Mouse (Mus musculus): Measurements from ENCODE around the gene Phf1. TPM values are rescaled to one million over a fixed set of nuclear protein-coding genes. Genes with fewer than 3 reads are reported as not detected.

The Phf1 gene
- polyA plus RNA-seq, 1 experiment, result 7.8 TPM

DNA sequence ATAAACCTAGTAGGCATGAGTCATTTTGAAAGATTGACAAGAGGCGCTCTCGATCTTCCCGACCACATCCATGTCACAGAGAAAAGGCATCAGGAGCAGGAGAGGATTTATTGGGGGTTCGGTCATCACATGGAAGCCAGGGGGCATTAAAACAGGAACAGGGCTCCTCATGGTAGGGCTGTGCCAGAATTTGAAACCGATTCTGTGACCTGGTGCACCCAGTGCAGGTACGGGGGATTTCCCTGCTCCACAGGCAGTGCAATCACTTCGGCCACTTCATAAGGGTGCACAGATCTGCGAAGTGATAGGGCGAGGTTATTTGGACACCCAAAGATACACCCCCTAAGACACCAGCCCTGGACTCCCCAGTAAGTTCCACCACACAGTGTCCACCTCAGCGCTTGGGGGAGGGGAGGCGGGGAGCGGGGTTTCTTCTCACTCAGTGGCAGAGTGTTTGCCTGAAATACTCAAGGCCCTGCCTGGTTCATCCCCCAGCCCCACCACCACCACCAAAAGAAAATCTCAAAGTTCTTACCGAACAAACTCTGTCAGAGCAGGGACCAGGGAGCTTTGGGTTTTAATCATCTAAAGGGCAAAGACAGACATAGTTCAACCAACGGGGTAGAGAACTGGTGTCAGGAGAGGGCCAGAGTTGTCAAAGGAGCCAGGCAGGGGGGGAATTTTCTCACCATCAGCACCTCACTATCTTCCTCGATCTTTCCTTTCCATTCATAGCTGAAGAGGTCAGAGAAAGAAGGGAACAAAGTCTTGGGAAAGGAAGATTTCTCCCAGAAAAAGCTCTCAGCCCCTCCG lies 5.2 kb downstream of the Phf1 start:
- Histone ChIP-seq H3K27me3 (ENCODE audit: control insufficient read depth, insufficient read depth, low read length, poor library complexity, severe bottlenecking) (no peaks in the 10 kb centered on the region), H3K9me3 (replicated peaks; ENCODE audit: control insufficient read depth, insufficient read depth, low read length, poor library complexity, severe bottlenecking) (no peaks in the 10 kb centered on the region), H3K9ac (ENCODE audit: low read depth, poor library complexity, severe bottlenecking) (peak overlapping the region; percentile 71), H3K27ac (ENCODE audit: insufficient read depth, low read length) (peak overlapping the region; percentile 31; the same call in 1 of the 2 replicates), H3K4me3 (ENCODE audit: low read depth, low read length) (peak overlapping the region; percentile 77), H3K4me1 (ENCODE audit: control insufficient read depth, insufficient read depth, low read length) (no peaks in the 10 kb centered on the region), H3K36me3 (ENCODE audit: control insufficient read depth, insufficient read depth, low read length, poor library complexity, severe bottlenecking) (peaks cover 10% of the 10 kb centered on the region; the same call in 1 of the 2 replicates)
- no peak for TF ChIP-seq EP300 (IDR thresholded peaks at IDR 0.05; ENCODE audit: insufficient read depth, low read depth, low read length)
- TF ChIP-seq CTCF (IDR thresholded peaks at IDR 0.05; ENCODE audit: low read depth, low read length), result no peak
- TF ChIP-seq POLR2A (IDR thresholded peaks at IDR 0.05; ENCODE audit: insufficient read depth, low read length), result no peak

- peak overlapping the region; percentile 77 for H3K4me3 ChIP-seq (ENCODE audit: low read depth, low read length)
- H3K27ac ChIP-seq (ENCODE audit: insufficient read depth, low read length), result peak overlapping the region; percentile 31
- peaks cover 10% of the 10 kb centered on the region; the same call in 1 of the 2 replicates for H3K36me3 ChIP-seq (ENCODE audit: control insufficient read depth, insufficient read depth, low read length, poor library complexity, severe bottlenecking)
- TF ChIP-seq EP300 (IDR thresholded peaks at IDR 0.05; ENCODE audit: insufficient read depth, low read depth, low read length) (no peak), CTCF (IDR thresholded peaks at IDR 0.05; ENCODE audit: low read depth, low read length) (no peak), POLR2A (IDR thresholded peaks at IDR 0.05; ENCODE audit: insufficient read depth, low read length) (no peak)
- no peaks in the 10 kb centered on the region for H3K9me3 ChIP-seq (replicated peaks; ENCODE audit: control insufficient read depth, insufficient read depth, low read length, poor library complexity, severe bottlenecking)
- H3K4me1 ChIP-seq (ENCODE audit: control insufficient read depth, insufficient read depth, low read length), result no peaks in the 10 kb centered on the region
- H3K27me3 ChIP-seq (ENCODE audit: control insufficient read depth, insufficient read depth, low read length, poor library complexity, severe bottlenecking), result no peaks in the 10 kb centered on the region
- H3K9ac ChIP-seq (ENCODE audit: low read depth, poor library complexity, severe bottlenecking), result peak overlapping the region; percentile 71
These were observed 5.9 kb downstream of the Phf1 start for GRCm38 (mm10) chr17:26938731-26939130.

DNA sequence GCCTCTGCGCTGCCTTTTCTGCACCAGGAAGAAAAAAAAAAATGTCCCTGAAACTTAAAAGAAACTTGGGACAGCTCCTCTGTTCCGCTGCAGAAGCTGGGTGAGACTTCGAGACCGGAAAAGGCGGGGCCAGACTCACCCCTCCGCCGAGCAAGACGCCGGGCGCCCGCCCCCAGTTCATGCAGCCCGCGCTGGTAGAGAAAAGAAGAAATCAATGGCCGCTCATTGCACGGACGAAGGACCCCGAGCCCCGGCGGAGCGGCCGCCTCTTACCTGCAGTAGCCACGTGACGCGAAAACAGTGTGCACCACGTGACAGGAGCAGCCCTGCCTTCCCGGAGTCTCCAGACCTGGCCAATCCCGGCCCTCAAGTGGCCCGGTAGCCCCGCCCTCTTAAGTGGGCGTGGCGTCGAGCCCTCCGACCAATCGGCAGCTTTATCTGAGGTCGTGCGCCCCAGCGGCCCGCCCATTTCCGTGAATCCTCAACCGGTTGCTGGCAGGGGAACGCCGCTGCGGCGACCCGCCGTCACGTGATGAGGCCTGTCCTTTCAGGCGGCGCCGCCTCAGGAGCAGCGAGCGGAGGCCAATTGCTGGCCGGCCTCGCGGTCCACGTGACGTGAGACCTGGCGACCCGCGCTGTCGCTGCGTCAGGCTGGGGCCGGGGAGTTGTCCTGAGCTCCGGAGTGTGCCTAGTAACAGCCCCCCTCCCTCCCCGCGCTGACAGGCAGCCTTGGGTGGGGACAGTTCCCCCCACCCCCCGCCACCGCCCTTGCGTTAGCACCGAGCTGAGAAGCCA lies 6.5 kb downstream of the Phf1 start, which contains the start of gene Cuta:
Gene Cuta (minus strand): TSS at position 392 of the 795 bp plus-strand sequence.
- Histone ChIP-seq H3K27ac (ENCODE audit: insufficient read depth, low read length) (peak within 1 kb of the TSS; percentile 62), H3K36me3 (ENCODE audit: control insufficient read depth, insufficient read depth, low read length, poor library complexity, severe bottlenecking) (peaks cover 10% of the 10 kb centered on the region; the same call in 1 of the 2 replicates), H3K4me3 (ENCODE audit: low read depth, low read length) (peak within 1 kb of the TSS; percentile 77), H3K4me1 (ENCODE audit: control insufficient read depth, insufficient read depth, low read length) (no peaks in the 10 kb centered on the region), H3K9me3 (replicated peaks; ENCODE audit: control insufficient read depth, insufficient read depth, low read length, poor library complexity, severe bottlenecking) (no peaks in the 10 kb centered on the region), H3K27me3 (ENCODE audit: control insufficient read depth, insufficient read depth, low read length, poor library complexity, severe bottlenecking) (no peaks in the 10 kb centered on the region), H3K9ac (ENCODE audit: low read depth, poor library complexity, severe bottlenecking) (peak within 1 kb of the TSS; percentile 71)
- no peak for TF ChIP-seq POLR2A (IDR thresholded peaks at IDR 0.05; ENCODE audit: insufficient read depth, low read length)
- TF ChIP-seq CTCF (IDR thresholded peaks at IDR 0.05; ENCODE audit: low read depth, low read length), result no peak
- 0 out of 2 replicates have a peak, but pooled peaks have one; percentile 32 for TF ChIP-seq EP300 (IDR thresholded peaks at IDR 0.05; ENCODE audit: insufficient read depth, low read depth, low read length)

GRCm38 (mm10) chr17:26939973-26940300 lies 7.1 kb downstream of the Phf1 start:
- peak overlapping the region; percentile 71 for H3K4me3 ChIP-seq (ENCODE audit: low read depth, low read length)
- peak overlapping the region; percentile 60 for H3K9ac ChIP-seq (ENCODE audit: low read depth, poor library complexity, severe bottlenecking)
- H3K27ac ChIP-seq (ENCODE audit: insufficient read depth, low read length), result peak overlapping the region; percentile 62
- no peak for TF ChIP-seq CTCF (IDR thresholded peaks at IDR 0.05; ENCODE audit: low read depth, low read length)
- TF ChIP-seq POLR2A (IDR thresholded peaks at IDR 0.05; ENCODE audit: insufficient read depth, low read length), result no peak
- TF ChIP-seq EP300 (IDR thresholded peaks at IDR 0.05; ENCODE audit: insufficient read depth, low read depth, low read length), result no peak
- no peaks in the 10 kb centered on the region for H3K4me1 ChIP-seq (ENCODE audit: control insufficient read depth, insufficient read depth, low read length)
- H3K27me3 ChIP-seq (ENCODE audit: control insufficient read depth, insufficient read depth, low read length, poor library complexity, severe bottlenecking), result no peaks in the 10 kb centered on the region
- H3K9me3 ChIP-seq (replicated peaks; ENCODE audit: control insufficient read depth, insufficient read depth, low read length, poor library complexity, severe bottlenecking), result no peaks in the 10 kb centered on the region
- peaks cover 10% of the 10 kb centered on the region; the same call in 1 of the 2 replicates for H3K36me3 ChIP-seq (ENCODE audit: control insufficient read depth, insufficient read depth, low read length, poor library complexity, severe bottlenecking)

GRCm38 (mm10) chr17:26941031-26941789 lies 8.4 kb downstream of the Phf1 start, which contains the start of gene Syngap1:
Gene Syngap1 (plus strand): TSS chr17:26941253.
- TF ChIP-seq EP300 (IDR thresholded peaks at IDR 0.05; ENCODE audit: insufficient read depth, low read depth, low read length) (no peak), CTCF (IDR thresholded peaks at IDR 0.05; ENCODE audit: low read depth, low read length) (no peak), POLR2A (IDR thresholded peaks at IDR 0.05; ENCODE audit: insufficient read depth, low read length) (no peak)
- Histone ChIP-seq H3K9me3 (replicated peaks; ENCODE audit: control insufficient read depth, insufficient read depth, low read length, poor library complexity, severe bottlenecking) (no peaks in the 10 kb centered on the region), H3K36me3 (ENCODE audit: control insufficient read depth, insufficient read depth, low read length, poor library complexity, severe bottlenecking) (0 out of 2 replicates have a peak, but pooled peaks cover 8% of the 10 kb centered on the region), H3K9ac (ENCODE audit: low read depth, poor library complexity, severe bottlenecking) (peak within 1 kb of the TSS; percentile 79), H3K4me1 (ENCODE audit: control insufficient read depth, insufficient read depth, low read length) (no peaks in the 10 kb centered on the region), H3K27ac (ENCODE audit: insufficient read depth, low read length) (peak within 1 kb of the TSS; percentile 62), H3K27me3 (ENCODE audit: control insufficient read depth, insufficient read depth, low read length, poor library complexity, severe bottlenecking) (no peaks in the 10 kb centered on the region), H3K4me3 (ENCODE audit: low read depth, low read length) (peak within 1 kb of the TSS; percentile 71)
